Mouse (Mus musculus) lung, embryonic 15.5 days (tissue): ENCODE results near the gene Gabrp. TPM values are rescaled to one million over a fixed set of nuclear protein-coding genes. Genes with fewer than 3 reads are reported as not detected.

Experiments
- ATAC-seq: fragments of 200-750 bp; cut with Nextera tagmentation; 2 replicates; pipeline ENCODE4 v1.8.0; 2017; ENCODE audit warnings: moderate number of reproducible peaks, borderline replicate concordance; ENCODE audit not compliant: low FRiP score, low TSS enrichment; ENCODE audit errors: extremely low read depth
- H3K27ac ChIP-seq: fragments of 300-500 bp; sonication (generic); 2 replicates; pipeline ENCODE4 v1.5.1; 2015; ENCODE audit warnings: moderate library complexity, mild to moderate bottlenecking, inconsistent platforms
- H3K27me3 ChIP-seq: fragments of 300-500 bp; sonication (generic); 2 replicates; pipeline ENCODE4 v1.6.1; 2015; ENCODE audit warnings: inconsistent platforms
- H3K36me3 ChIP-seq: fragments of 300-500 bp; sonication (generic); 2 replicates; pipeline ENCODE4 v1.6.1; 2015; ENCODE audit warnings: inconsistent platforms
- H3K4me1 ChIP-seq: fragments of 300-500 bp; sonication (generic); 2 replicates; pipeline ENCODE4 v1.6.1; 2015; ENCODE audit warnings: inconsistent platforms
- H3K4me2 ChIP-seq: fragments of 300-500 bp; sonication (generic); 2 replicates; pipeline ENCODE4 v1.6.1; 2015; ENCODE audit warnings: inconsistent platforms, mild to moderate bottlenecking, moderate library complexity
- H3K4me3 ChIP-seq: fragments of 300-500 bp; sonication (generic); 2 replicates; pipeline ENCODE4 v1.5.1; 2015; ENCODE audit warnings: mild to moderate bottlenecking, inconsistent platforms
- H3K9ac ChIP-seq: fragments of 300-500 bp; sonication (generic); 2 replicates; pipeline ENCODE4 v1.6.1; 2015; ENCODE audit warnings: inconsistent platforms
- H3K9me3 ChIP-seq: fragments of 300-500 bp; sonication (generic); 2 replicates; pipeline ENCODE4 v1.6.1; 2016; ENCODE audit warnings: inconsistent platforms
- WGBS: fragments of 180-500 bp; shearing (Covaris S2); methylation state at CpG from one replicate; pipeline ENCODE4 v1.1.7; 2015; 5-methylcytosine and 5-hydroxymethylcytosine counted together
- polyA plus RNA-seq: library from polyadenylated mRNA; unstranded; fragments of >200 nt; fragmentation: Nextera tagmentation; extraction: Ambion mirVana; gene quantifications from 2 replicates; pipeline ENCODE4 v1.2.1, GENCODE M21; 2015

Gabrp gene
- polyA plus RNA-seq, 1 experiment from 2014 or later, result 0.34 TPM

- Histone ChIP-seq H3K36me3 (no peaks in the 10 kb centered on the region), H3K27me3 (no peaks in the 10 kb centered on the region), H3K4me2 (peak overlapping the region; percentile 81), H3K4me3 (peak overlapping the region; percentile 90), H3K9ac (peak overlapping the region; percentile 80), H3K27ac (peak overlapping the region; percentile 78), H3K9me3 (no peaks in the 10 kb centered on the region), H3K4me1 (0 out of 2 replicates have a peak, but pooled peaks cover 4% of the 10 kb centered on the region)
- ATAC-seq, result peak; percentile 86
- under 1% methylated on average over 33 of the region's 43 CpGs for WGBS
Measured at GRCm38 (mm10) chr11:33512854-33513375, 65.8 kb downstream of the Gabrp start.

- Histone ChIP-seq H3K4me3 (no peak overlapping the region), H3K9me3 (no peaks in the 10 kb centered on the region)
- no peak for ATAC-seq
Measured at GRCm38 (mm10) chr11:33509401-33509800, 69.4 kb downstream of the Gabrp start.

More at GRCm38 (mm10) chr11:33509401-33509800, 69.4 kb downstream of the Gabrp start:
- Histone ChIP-seq H3K4me1 (0 out of 2 replicates have a peak, but pooled peaks cover 4% of the 10 kb centered on the region), H3K27me3 (no peaks in the 10 kb centered on the region), H3K27ac (no peak overlapping the region), H3K4me2 (no peak overlapping the region), H3K36me3 (no peaks in the 10 kb centered on the region), H3K9ac (no peak overlapping the region)

Other genes with a start within 250 kb of the Gabrp start
- 4.2 and 5.1 TPM in 2 replicates for gene Ranbp17, start 65.2 kb downstream of the Gabrp start, polyA plus RNA-seq
- gene D130052B06Rik, start 20.3 kb upstream of the Gabrp start, polyA plus RNA-seq, result not detected in 2 replicates